Mouse (Mus musculus): ENCODE measurements at regions not wholly inside any gene's neighbourhood (a gene's known extent, or its start where the extent isn't known, plus 50 kb on each side); places are given as distances from the start of the nearest gene placed in this dataset.

- Histone ChIP-seq H3K36me3 (ENCODE audit: control insufficient read depth, insufficient read depth, low read length) (no peaks in the 10 kb centered on the region), H3K4me3 (ENCODE audit: control insufficient read depth, insufficient read depth, low read length) (no peak overlapping the region), H3K4me1 (replicated peaks; ENCODE audit: control insufficient read depth, insufficient read depth, low read length) (peaks cover 9% of the 10 kb centered on the region), H3K27me3 (ENCODE audit: control insufficient read depth, insufficient read depth, low read length) (no peaks in the 10 kb centered on the region), H3K27ac (ENCODE audit: control insufficient read depth, insufficient read depth, low read length) (no peak overlapping the region)
- WGBS, result 93% methylated on average over 4 of the region's 4 CpGs
- no peak for DNase-seq
- TF ChIP-seq CTCF (IDR thresholded peaks at IDR 0.05; ENCODE audit: borderline replicate concordance, control insufficient read depth, extremely low read depth, insufficient read depth, low read length, poor library complexity), result no peak
- TF ChIP-seq POLR2A (IDR thresholded peaks at IDR 0.05; ENCODE audit: control insufficient read depth, extremely low read depth, insufficient read depth, low read length, poor library complexity), result no peak
These were observed 615.5 kb upstream of the A1bg start for GRCm38 (mm10) chr15:61538169-61538755.

DNA sequence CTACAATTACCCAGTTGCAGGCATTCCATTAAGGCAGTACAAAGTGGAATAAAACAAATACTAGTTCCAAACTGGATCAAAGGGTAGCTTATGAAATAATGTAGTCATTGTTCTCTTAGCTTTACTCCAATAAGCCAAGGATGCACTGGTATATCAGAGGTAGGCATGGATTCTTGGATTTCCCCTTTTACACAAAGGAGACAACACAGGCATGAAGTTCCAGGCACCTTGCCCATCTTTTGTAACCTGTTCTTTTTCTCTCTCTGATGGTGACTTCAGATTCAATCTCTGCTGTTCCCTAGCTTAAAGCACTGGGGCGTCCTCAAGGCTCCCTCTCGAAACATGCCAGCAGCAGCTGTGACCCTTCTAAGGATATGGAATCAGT, 613.5 kb upstream of the A1bg start:
- no peaks in the 10 kb centered on the region for H3K36me3 ChIP-seq (ENCODE audit: control insufficient read depth, insufficient read depth, low read length)
- no peak overlapping the region for H3K4me3 ChIP-seq (ENCODE audit: control insufficient read depth, insufficient read depth, low read length)
- TF ChIP-seq CTCF (IDR thresholded peaks at IDR 0.05; ENCODE audit: borderline replicate concordance, control insufficient read depth, extremely low read depth, insufficient read depth, low read length, poor library complexity), result no peak
- no peak for TF ChIP-seq POLR2A (IDR thresholded peaks at IDR 0.05; ENCODE audit: control insufficient read depth, extremely low read depth, insufficient read depth, low read length, poor library complexity)
- no peak for DNase-seq
- H3K4me1 ChIP-seq (replicated peaks; ENCODE audit: control insufficient read depth, insufficient read depth, low read length), result peaks cover 6% of the 10 kb centered on the region
- no peak overlapping the region for H3K27ac ChIP-seq (ENCODE audit: control insufficient read depth, insufficient read depth, low read length)
- WGBS, result 95% methylated on average over 2 of the region's 2 CpGs
- no peaks in the 10 kb centered on the region for H3K27me3 ChIP-seq (ENCODE audit: control insufficient read depth, insufficient read depth, low read length)

DNA sequence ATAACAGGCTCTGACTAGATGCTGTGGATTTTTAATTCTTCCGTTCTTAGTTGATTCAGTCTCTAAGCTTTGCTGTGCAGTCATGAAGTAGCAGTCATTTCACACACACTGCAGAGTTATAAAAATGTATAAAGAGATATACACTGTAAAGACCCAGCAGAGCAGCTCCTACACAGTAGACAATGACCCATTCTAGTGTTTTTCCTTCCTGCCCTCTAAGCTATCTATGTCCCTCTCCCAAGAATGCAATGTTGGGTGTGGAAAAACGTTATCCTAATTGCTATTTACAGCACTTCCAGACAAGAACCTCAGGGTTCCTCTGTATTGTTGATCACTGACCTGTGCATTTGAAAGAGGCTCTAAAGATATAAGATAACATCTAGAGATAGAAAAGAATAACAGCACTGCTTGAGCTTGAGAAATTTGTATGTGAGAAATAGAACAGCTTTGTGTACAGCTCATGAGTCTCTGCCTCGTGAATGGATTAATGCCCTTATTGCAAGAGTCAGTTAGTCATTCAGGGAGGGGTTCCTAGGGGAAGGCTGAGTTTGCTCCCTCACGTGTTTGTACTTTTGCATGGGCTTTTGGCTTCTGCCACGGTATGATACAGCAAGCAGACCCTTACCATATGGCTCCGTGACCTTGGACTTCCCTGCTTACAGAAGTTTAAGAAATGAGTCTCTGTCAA, 613.0 kb upstream of the A1bg start:
- H3K36me3 ChIP-seq (ENCODE audit: control insufficient read depth, insufficient read depth, low read length), result no peaks in the 10 kb centered on the region
- no peak overlapping the region for H3K4me3 ChIP-seq (ENCODE audit: control insufficient read depth, insufficient read depth, low read length)
- DNase-seq, result no peak
- peaks cover 2% of the 10 kb centered on the region for H3K4me1 ChIP-seq (replicated peaks; ENCODE audit: control insufficient read depth, insufficient read depth, low read length)
- TF ChIP-seq CTCF (IDR thresholded peaks at IDR 0.05; ENCODE audit: borderline replicate concordance, control insufficient read depth, extremely low read depth, insufficient read depth, low read length, poor library complexity) (no peak), POLR2A (IDR thresholded peaks at IDR 0.05; ENCODE audit: control insufficient read depth, extremely low read depth, insufficient read depth, low read length, poor library complexity) (no peak)
- WGBS, result 89% methylated on average over 6 of the region's 6 CpGs
- H3K27ac ChIP-seq (ENCODE audit: control insufficient read depth, insufficient read depth, low read length), result no peak overlapping the region
- no peaks in the 10 kb centered on the region for H3K27me3 ChIP-seq (ENCODE audit: control insufficient read depth, insufficient read depth, low read length)

GRCm38 (mm10) chr15:61535180-61535579, 612.4 kb upstream of the A1bg start:
- no peak for DNase-seq
- H3K27me3 ChIP-seq (ENCODE audit: control insufficient read depth, insufficient read depth, low read length), result no peaks in the 10 kb centered on the region
- no peak overlapping the region for H3K27ac ChIP-seq (ENCODE audit: control insufficient read depth, insufficient read depth, low read length)
- no peak for TF ChIP-seq POLR2A (IDR thresholded peaks at IDR 0.05; ENCODE audit: control insufficient read depth, extremely low read depth, insufficient read depth, low read length, poor library complexity)
- TF ChIP-seq CTCF (IDR thresholded peaks at IDR 0.05; ENCODE audit: borderline replicate concordance, control insufficient read depth, extremely low read depth, insufficient read depth, low read length, poor library complexity), result no peak
- no peaks in the 10 kb centered on the region for H3K36me3 ChIP-seq (ENCODE audit: control insufficient read depth, insufficient read depth, low read length)
- H3K4me3 ChIP-seq (ENCODE audit: control insufficient read depth, insufficient read depth, low read length), result no peak overlapping the region
- 86% methylated on average over 6 of the region's 6 CpGs for WGBS
- H3K4me1 ChIP-seq (replicated peaks; ENCODE audit: control insufficient read depth, insufficient read depth, low read length), result no peaks in the 10 kb centered on the region

DNA sequence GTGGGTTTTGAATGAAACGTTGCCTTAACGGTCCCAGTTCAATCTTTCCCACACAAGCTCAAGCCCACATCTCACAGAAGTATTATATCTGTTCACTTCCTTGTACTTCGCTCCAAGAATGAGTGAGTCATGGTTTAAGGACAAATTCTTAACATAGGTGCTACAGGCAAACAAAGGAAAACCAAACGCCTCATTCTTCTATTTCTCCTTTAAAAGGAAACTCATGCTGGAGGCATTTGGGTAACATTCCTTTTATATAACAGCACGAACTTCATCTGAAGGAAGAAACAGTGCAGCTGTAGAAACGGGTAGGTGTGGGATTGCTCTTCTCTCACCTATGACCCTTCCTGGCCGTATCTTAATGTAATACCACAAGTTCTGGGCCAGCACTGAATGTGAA, 610.0 kb upstream of the A1bg start:
- DNase-seq, result no peak
- Histone ChIP-seq H3K36me3 (ENCODE audit: control insufficient read depth, insufficient read depth, low read length) (no peaks in the 10 kb centered on the region), H3K27me3 (ENCODE audit: control insufficient read depth, insufficient read depth, low read length) (no peaks in the 10 kb centered on the region), H3K4me1 (replicated peaks; ENCODE audit: control insufficient read depth, insufficient read depth, low read length) (no peaks in the 10 kb centered on the region), H3K27ac (ENCODE audit: control insufficient read depth, insufficient read depth, low read length) (no peak overlapping the region), H3K4me3 (ENCODE audit: control insufficient read depth, insufficient read depth, low read length) (no peak overlapping the region)
- WGBS, result 93% methylated on average over 7 of the region's 7 CpGs
- no peak for TF ChIP-seq POLR2A (IDR thresholded peaks at IDR 0.05; ENCODE audit: control insufficient read depth, extremely low read depth, insufficient read depth, low read length, poor library complexity)
- TF ChIP-seq CTCF (IDR thresholded peaks at IDR 0.05; ENCODE audit: borderline replicate concordance, control insufficient read depth, extremely low read depth, insufficient read depth, low read length, poor library complexity), result no peak

- Histone ChIP-seq H3K27ac (ENCODE audit: control insufficient read depth, insufficient read depth, low read length) (no peak overlapping the region), H3K27me3 (ENCODE audit: control insufficient read depth, insufficient read depth, low read length) (no peaks in the 10 kb centered on the region), H3K4me1 (replicated peaks; ENCODE audit: control insufficient read depth, insufficient read depth, low read length) (no peaks in the 10 kb centered on the region), H3K36me3 (ENCODE audit: control insufficient read depth, insufficient read depth, low read length) (no peaks in the 10 kb centered on the region), H3K4me3 (ENCODE audit: control insufficient read depth, insufficient read depth, low read length) (no peak overlapping the region)
- 98% methylated on average over 2 of the region's 2 CpGs for WGBS
- TF ChIP-seq POLR2A (IDR thresholded peaks at IDR 0.05; ENCODE audit: control insufficient read depth, extremely low read depth, insufficient read depth, low read length, poor library complexity) (no peak), CTCF (IDR thresholded peaks at IDR 0.05; ENCODE audit: borderline replicate concordance, control insufficient read depth, extremely low read depth, insufficient read depth, low read length, poor library complexity) (no peak)
- DNase-seq, result no peak
These were observed 609.2 kb upstream of the A1bg start for GRCm38 (mm10) chr15:61532040-61532439.
